In the genomic region with DNA sequence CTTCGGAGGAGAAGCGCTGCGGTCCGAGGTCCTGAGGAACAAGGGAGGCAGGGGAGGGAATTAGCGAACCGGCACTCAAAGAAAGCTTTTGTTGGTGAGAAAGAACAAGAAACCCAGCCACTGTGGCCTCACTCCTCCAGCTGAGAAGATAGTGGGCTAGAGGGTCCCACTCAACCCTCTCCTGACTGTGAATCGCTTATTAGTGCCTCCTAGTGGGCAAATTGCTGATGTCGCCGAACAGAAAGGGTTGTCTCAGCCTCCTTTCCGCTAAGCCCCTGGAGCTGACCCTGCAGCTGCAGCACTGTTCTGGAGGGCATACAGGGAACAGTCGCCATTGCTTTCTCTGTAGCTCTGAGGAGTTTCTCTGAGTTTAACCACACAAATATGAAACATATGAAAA, we compare ENCODE assay signal across 8 mouse cellular contexts. TPM values are rescaled to one million over a fixed set of nuclear protein-coding genes. Genes with fewer than 3 reads are reported as not detected.
DNase-seq lines count a peak whose midpoint lies in the region; ATAC-seq and TF ChIP-seq lines count a peak whose summit lies in the region.

No protein-coding gene starts in this region.

- intact Hi-C loops in left cerebral cortex, postnatal 14 days (cut with DNase I), result loop anchor here (2.0 to 10.0 kb wide), 2 partner anchors 128 to 436 kb away; no protein-coding TSS in a partner anchor

- peak overlapping the region; percentile 8; the same call in 1 of the 2 replicates for H3K9ac ChIP-seq in heart, embryonic 15.5 days
- H3K9ac ChIP-seq in stomach, embryonic 16.5 days (ENCODE audit: low read length), result peak overlapping the region; percentile 54; the same call in 1 of the 2 replicates

- H3K4me1 ChIP-seq in heart, embryonic 15.5 days (replicated peaks), result peaks cover 2% of the 10 kb centered on the region; the same call in 1 of the 2 replicates
- no peaks in the 10 kb centered on the region for H3K4me1 ChIP-seq in stomach, embryonic 16.5 days (ENCODE audit: control insufficient read depth, insufficient read depth, low read length)

- H3K4me3 ChIP-seq in layer of hippocampus, adult 2 months, result peak overlapping the region; percentile 41
- H3K4me3 ChIP-seq in heart, embryonic 15.5 days, result peak overlapping the region; percentile 37
- peak overlapping the region; percentile 28 for H3K4me3 ChIP-seq in stomach, embryonic 16.5 days (replicated peaks; ENCODE audit: low read length)

- WGBS in heart, embryonic 15.5 days, result 42% methylated on average over 11 of the region's 11 CpGs
- WGBS in stomach, embryonic 16.5 days, result 44% methylated on average over 11 of the region's 11 CpGs

- no peaks in the 10 kb centered on the region for H3K36me3 ChIP-seq in heart, embryonic 15.5 days
- H3K36me3 ChIP-seq in stomach, embryonic 16.5 days (ENCODE audit: control insufficient read depth, insufficient read depth, low read length), result no peaks in the 10 kb centered on the region

- peak; percentile 53; the same call in 1 of the 2 replicates for ATAC-seq in heart, embryonic 15.5 days (replicated peaks; ENCODE audit: insufficient number of reproducible peaks, insufficient read depth, low FRiP score, low read depth)
- peak; percentile 62 for ATAC-seq in megakaryocyte progenitor cell, adult 5-6 weeks (replicated peaks; ENCODE audit: poor library complexity)
- ATAC-seq in stomach, embryonic 16.5 days (ENCODE audit: insufficient read depth, low FRiP score), result peak; percentile 44; the same call in 1 of the 2 replicates

- H3K4me2 ChIP-seq in heart, embryonic 15.5 days, result peak overlapping the region; percentile 55
- H3K4me2 ChIP-seq in stomach, embryonic 16.5 days (ENCODE audit: low read depth, low read length), result peak overlapping the region; percentile 49

- peak overlapping the region; percentile 2; the same call in 1 of the 2 replicates for H3K27ac ChIP-seq in layer of hippocampus, adult 2 months
- H3K27ac ChIP-seq in heart, embryonic 15.5 days, result peak overlapping the region; percentile 57; the same call in 1 of the 2 replicates
- no peak overlapping the region for H3K27ac ChIP-seq in stomach, embryonic 16.5 days (ENCODE audit: low read length)

- H3K27me3 ChIP-seq in heart, embryonic 15.5 days, result no peaks in the 10 kb centered on the region
- H3K27me3 ChIP-seq in stomach, embryonic 16.5 days (ENCODE audit: control insufficient read depth, insufficient read depth, low read length), result no peaks in the 10 kb centered on the region

- DNase-seq in layer of hippocampus, adult 2 months (ENCODE audit: low spot score in 2 of 2), result peak in 1 of 2 experiments; percentile 28
- DNase-seq in layer of hippocampus, adult 8-10 months (ENCODE audit: low spot score in 2 of 2), result no peak
- peak; percentile 68 for DNase-seq in embryo, embryonic 10 days (ENCODE audit: low spot score)
- peak; percentile 46 to 52 for DNase-seq in kidney, postnatal 25 days
- DNase-seq in left cerebral cortex, postnatal 14 days (ENCODE audit: low spot score in 2 of 2), result no peak

- no peaks in the 10 kb centered on the region for H3K9me3 ChIP-seq in heart, embryonic 15.5 days (replicated peaks)
- H3K9me3 ChIP-seq in stomach, embryonic 16.5 days (replicated peaks; ENCODE audit: control insufficient read depth, low read length), result no peaks in the 10 kb centered on the region

- no peak for TF ChIP-seq CTCF in layer of hippocampus, adult 2 months (conservative IDR thresholded peaks at IDR 0.05)

RNA-seq across cellular contexts. Expression of a gene that starts 21.0 kb away (rescaled TPM):
- total RNA-seq in layer of hippocampus, adult 2 months (2021), result 10 to 100 TPM; 38.7 to 47.3 TPM
- total RNA-seq in layer of hippocampus, adult 8-10 months (2022), result 10 to 100 TPM; 35.9 to 48.6 (median 44.7) TPM
- polyA plus RNA-seq in heart, embryonic 15.5 days (2015; fragmentation: Nextera tagmentation; extraction: Ambion mirVana), result 6.5 and 7.5 TPM in 2 replicates
- 14.1 and 19.0 TPM in 2 replicates for total RNA-seq in megakaryocyte progenitor cell, adult 5-6 weeks (2015)
- total RNA-seq in megakaryocyte progenitor cell, adult 5-6 weeks (2017), result 20.5 and 21.6 TPM in 2 replicates
- polyA plus RNA-seq in stomach, embryonic 16.5 days (2015; fragmentation: Nextera tagmentation; extraction: Ambion mirVana), result 11.1 and 11.6 TPM in 2 replicates
- total RNA-seq in left cerebral cortex, postnatal 14 days (2021), result 10 to 100 TPM; 40.4 to 40.6 TPM

Comparison
In these comparisons a context has a peak if more than half of its experiments do, and no peak if none do; other contexts are left out.
1. DNase-seq: peak in embryo, embryonic 10 days (single experiment) and kidney, postnatal 25 days (2 of 2); none in layer of hippocampus, adult 8-10 months (0 of 2) and left cerebral cortex, postnatal 14 days (0 of 2).
2. Peak in every context shown above with its lines, with median percentiles within 50 percentile points of each other: H3K4me3 ChIP-seq and ATAC-seq.